Mouse (Mus musculus): ENCODE results near the gene Cyp2a4. TPM values are rescaled to one million over a fixed set of nuclear protein-coding genes. Genes with fewer than 3 reads are reported as not detected.

The Cyp2a4 gene
- polyA plus RNA-seq, 1 experiment from 2014 or later = not detected

Other genes with a start within 250 kb of the Cyp2a4 start
- gene Cyp2b13, start 245.7 kb upstream of the Cyp2a4 start, polyA plus RNA-seq (2015; fragmentation: Nextera tagmentation; extraction: Ambion mirVana) = not detected in 2 replicates
- gene Cyp2b9, start 133.8 kb upstream of the Cyp2a4 start, polyA plus RNA-seq (2015; fragmentation: Nextera tagmentation; extraction: Ambion mirVana) = not detected in 2 replicates
- gene Vmn1r184, start 46.8 kb upstream of the Cyp2a4 start, polyA plus RNA-seq (2015; fragmentation: Nextera tagmentation; extraction: Ambion mirVana) = not detected in 2 replicates
- gene Nlrp9c, start 96.5 kb downstream of the Cyp2a4 start, polyA plus RNA-seq (2015; fragmentation: Nextera tagmentation; extraction: Ambion mirVana) = not detected in 2 replicates
- not detected in 2 replicates for gene Nlrp4a, start 127.9 kb downstream of the Cyp2a4 start, polyA plus RNA-seq (2015; fragmentation: Nextera tagmentation; extraction: Ambion mirVana)
- not detected in 2 replicates for gene Nlrp9a, start 227.9 kb downstream of the Cyp2a4 start, polyA plus RNA-seq (2015; fragmentation: Nextera tagmentation; extraction: Ambion mirVana)